Mouse (Mus musculus) testis, adult 2 months (tissue): ENCODE measurements around the gene Prrt2. TPM values are rescaled to one million over a fixed set of nuclear protein-coding genes. Genes with fewer than 3 reads are reported as not detected.

Experiments
- H3K27ac ChIP-seq: fragments of 200-500 bp; 2 replicates; pipeline ENCODE4 v1.5.1; 2012; ENCODE audit warnings: low read depth, low read length; ENCODE audit not compliant: control insufficient read depth, insufficient read depth
- H3K27me3 ChIP-seq: fragments of 200-500 bp; 2 replicates; pipeline ENCODE4 v1.6.1; 2012; ENCODE audit warnings: mild to moderate bottlenecking, low read length, moderate library complexity; ENCODE audit not compliant: control insufficient read depth, insufficient read depth
- H3K36me3 ChIP-seq: fragments of 200-500 bp; 2 replicates; pipeline ENCODE4 v1.6.1; 2012; ENCODE audit warnings: mild to moderate bottlenecking, low read length; ENCODE audit not compliant: control insufficient read depth, insufficient read depth
- H3K4me1 ChIP-seq: fragments of 200-500 bp; 2 replicates; pipeline ENCODE4 v1.6.1; 2012; ENCODE audit warnings: low read length; ENCODE audit not compliant: control insufficient read depth, insufficient read depth
- H3K4me3 ChIP-seq: fragments of 200-500 bp; 2 replicates; pipeline ENCODE4 v1.5.1; 2012; ENCODE audit warnings: low read depth, mild to moderate bottlenecking, low read length, moderate library complexity, mixed read lengths; ENCODE audit not compliant: control insufficient read depth
- CTCF ChIP-seq: fragments of 200-500 bp; IDR thresholded peaks from 2 replicates; pipeline ENCODE4 v1.5.1; 2012; ENCODE audit warnings: low read depth, mild to moderate bottlenecking, inconsistent platforms, low read length, moderate library complexity; ENCODE audit not compliant: control insufficient read depth, insufficient read depth, insufficient replicate concordance
- POLR2A ChIP-seq: fragments of 200-500 bp; IDR thresholded peaks from 2 replicates; pipeline ENCODE4 v1.6.1; 2012; ENCODE audit warnings: low read depth, mild to moderate bottlenecking, inconsistent platforms, low read length, moderate library complexity; ENCODE audit not compliant: control insufficient read depth
- polyA plus RNA-seq: library from polyadenylated mRNA; depleted of rRNA; stranded (reverse); fragments of >200 nt; gene quantifications from 2 replicates; pipeline ENCODE4 v1.2.3, GENCODE M21; 2012

The Prrt2 gene
- polyA plus RNA-seq, 1 experiment: 3.4 TPM

DNA sequence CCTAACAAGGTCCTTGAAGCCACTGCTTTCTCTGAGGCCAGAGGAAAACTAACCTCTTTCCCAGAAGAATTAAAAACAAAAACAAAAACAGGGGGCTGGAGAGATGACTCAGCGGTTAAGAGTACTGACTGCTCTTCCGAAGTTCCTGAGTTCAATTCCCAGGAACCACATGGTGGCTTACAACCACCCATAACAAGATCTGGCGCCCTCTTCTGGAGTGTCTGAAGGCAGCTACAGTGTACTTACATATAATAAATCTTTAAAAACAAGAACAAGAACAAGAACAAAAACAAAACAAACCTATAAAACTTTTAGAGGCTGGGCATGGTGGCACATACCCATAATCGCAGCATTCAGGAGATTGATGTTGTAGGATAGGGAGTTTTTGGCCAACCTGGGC, 24.6 kb downstream of the Prrt2 start:
- H3K4me1 ChIP-seq: peaks cover 2% of the 10 kb centered on the region; the same call in 1 of the 2 replicates
- no peaks in the 10 kb centered on the region for H3K27me3 ChIP-seq
- H3K27ac ChIP-seq: no peak overlapping the region
- no peak for TF ChIP-seq CTCF
- TF ChIP-seq POLR2A: no peak
- H3K36me3 ChIP-seq: no peaks in the 10 kb centered on the region
- H3K4me3 ChIP-seq: no peak overlapping the region

DNA sequence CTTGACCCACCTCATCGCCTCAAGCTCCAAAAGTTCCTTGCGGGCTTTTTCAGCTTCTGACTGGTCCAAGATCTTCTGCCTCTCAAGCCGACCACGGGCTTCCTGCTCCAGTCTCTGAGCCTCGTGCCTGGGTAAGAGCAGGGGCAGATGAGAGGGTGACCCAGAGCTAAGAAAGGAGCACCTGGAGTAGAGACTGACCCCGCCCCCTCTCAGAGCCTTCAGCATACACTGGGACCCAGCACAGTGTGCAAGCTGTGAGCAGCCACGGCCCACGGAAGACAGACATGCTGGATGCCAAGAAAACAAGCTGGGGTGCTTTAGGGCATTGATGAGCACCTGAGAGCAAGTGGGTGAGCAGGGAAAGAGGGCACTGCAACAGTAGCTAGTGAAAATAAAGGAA, 32.2 kb downstream of the Prrt2 start:
- Histone ChIP-seq H3K4me1 (no peaks in the 10 kb centered on the region), H3K4me3 (no peak overlapping the region), H3K27me3 (no peaks in the 10 kb centered on the region), H3K36me3 (no peaks in the 10 kb centered on the region), H3K27ac (no peak overlapping the region)
- TF ChIP-seq POLR2A (no peak), CTCF (no peak)

DNA sequence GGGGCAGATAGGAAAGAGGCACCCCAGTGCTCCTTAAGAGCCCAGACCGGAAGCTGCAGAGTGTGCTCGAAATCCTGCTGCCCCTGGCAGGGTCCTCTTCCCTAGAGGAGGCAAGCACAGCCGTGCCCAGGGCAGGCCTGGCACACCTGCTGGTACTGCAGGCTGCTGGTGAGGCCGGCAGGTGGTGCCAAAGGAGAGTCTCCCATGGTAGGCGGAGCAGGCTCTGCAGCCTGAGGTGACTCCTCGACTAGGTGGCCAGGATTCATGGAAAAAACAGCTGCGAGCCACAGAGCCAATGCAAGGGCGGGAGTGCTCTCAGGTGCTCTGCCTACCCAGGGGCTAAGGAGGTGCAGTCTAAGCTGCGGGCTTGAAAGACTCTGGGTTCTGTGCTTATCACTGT, 34.7 kb downstream of the Prrt2 start:
- Histone ChIP-seq H3K27ac (no peak overlapping the region), H3K4me3 (no peak overlapping the region), H3K4me1 (no peaks in the 10 kb centered on the region; the same call in 1 of the 2 replicates), H3K36me3 (no peaks in the 10 kb centered on the region), H3K27me3 (no peaks in the 10 kb centered on the region)
- peak; percentile 42; the same call in 1 of the 2 replicates for TF ChIP-seq CTCF
- TF ChIP-seq POLR2A: no peak

DNA sequence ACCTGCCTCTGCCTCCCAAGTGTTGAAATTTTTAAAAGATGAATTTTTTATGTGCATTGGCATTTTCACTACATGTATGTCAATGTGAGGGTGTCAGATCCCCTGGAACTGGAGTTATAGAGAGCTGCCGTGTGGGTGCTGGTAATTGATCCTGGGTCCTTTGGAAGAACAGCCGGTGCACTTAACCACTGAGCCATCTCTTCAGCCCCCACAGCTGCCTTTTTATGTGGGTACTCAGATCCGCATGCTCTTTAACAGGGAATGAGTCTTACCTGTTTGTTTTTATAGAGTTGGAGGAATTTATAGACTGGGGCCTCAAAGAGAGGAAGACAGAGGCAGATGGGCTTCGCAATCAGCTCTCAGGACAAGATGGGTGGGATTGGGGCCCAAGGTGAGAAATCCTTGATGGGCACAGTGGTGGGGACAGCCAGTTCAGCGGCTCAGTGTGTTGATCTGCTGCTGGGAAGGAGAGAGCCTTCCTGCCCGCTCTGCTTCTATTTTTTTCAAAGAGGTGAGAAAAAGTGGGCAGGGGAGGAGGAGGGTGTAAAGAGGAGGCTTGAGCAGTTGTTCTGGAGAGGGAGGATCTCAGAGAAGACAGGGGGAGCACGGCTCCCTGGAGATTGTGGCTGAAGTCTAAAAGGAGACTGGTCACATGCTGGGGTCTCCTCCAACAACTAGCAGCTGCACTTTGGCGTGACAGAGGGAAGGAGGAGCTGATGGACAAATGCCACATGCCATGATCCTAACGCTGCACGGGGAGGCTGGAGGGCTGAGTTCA, 36.2 kb downstream of the Prrt2 start:
- H3K36me3 ChIP-seq: no peaks in the 10 kb centered on the region
- no peaks in the 10 kb centered on the region; the same call in 1 of the 2 replicates for H3K4me1 ChIP-seq
- no peaks in the 10 kb centered on the region for H3K27me3 ChIP-seq
- no peak overlapping the region for H3K27ac ChIP-seq
- TF ChIP-seq CTCF (no peak), POLR2A (no peak)
- H3K4me3 ChIP-seq: no peak overlapping the region

DNA sequence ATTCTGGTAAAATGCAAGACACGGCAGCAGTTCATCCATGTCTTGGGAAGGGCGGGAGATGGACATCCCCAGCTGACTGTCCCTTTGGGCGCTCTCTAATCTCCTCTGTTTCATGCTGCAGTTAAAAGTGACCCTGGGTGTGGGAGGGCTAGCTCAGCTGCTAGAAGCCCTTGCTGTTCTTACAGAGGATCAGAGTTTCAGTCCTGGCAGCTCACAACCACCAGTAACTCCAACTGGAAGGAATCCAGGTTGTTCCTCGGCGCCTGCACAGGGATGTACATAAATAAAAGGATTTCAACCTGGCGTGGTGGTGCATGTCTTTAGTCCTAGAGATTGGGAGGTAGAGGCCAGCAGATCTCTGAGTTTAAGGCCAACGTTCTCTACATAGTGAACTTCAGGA, 37.9 kb downstream of the Prrt2 start:
- no peak for TF ChIP-seq CTCF
- no peak for TF ChIP-seq POLR2A
- Histone ChIP-seq H3K27me3 (no peaks in the 10 kb centered on the region), H3K4me1 (no peaks in the 10 kb centered on the region; the same call in 1 of the 2 replicates), H3K27ac (no peak overlapping the region), H3K4me3 (no peak overlapping the region), H3K36me3 (no peaks in the 10 kb centered on the region)

DNA sequence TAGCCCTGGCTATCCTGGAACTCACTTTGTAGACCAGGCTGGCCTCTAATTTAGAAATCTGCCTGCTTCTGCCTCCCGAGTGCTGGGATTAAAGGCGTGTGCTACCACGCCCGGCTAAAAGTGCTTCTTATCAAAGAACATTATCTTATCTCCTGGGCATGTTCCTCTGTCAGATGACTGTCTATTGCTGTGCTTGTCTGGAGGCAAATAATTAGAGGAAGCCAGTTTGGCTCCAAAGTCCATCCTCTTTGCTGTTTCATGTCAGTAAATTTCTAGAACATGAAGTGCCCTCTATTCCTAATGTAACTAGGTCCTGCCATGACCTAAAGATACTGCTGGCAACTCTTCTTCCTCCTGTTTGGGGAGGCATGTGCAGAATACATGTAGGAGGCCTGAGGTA, 39.0 kb downstream of the Prrt2 start:
- Histone ChIP-seq H3K4me3 (no peak overlapping the region), H3K36me3 (no peaks in the 10 kb centered on the region), H3K27ac (no peak overlapping the region), H3K4me1 (no peaks in the 10 kb centered on the region; the same call in none of the 2 replicates), H3K27me3 (no peaks in the 10 kb centered on the region)
- no peak for TF ChIP-seq POLR2A
- no peak for TF ChIP-seq CTCF

DNA sequence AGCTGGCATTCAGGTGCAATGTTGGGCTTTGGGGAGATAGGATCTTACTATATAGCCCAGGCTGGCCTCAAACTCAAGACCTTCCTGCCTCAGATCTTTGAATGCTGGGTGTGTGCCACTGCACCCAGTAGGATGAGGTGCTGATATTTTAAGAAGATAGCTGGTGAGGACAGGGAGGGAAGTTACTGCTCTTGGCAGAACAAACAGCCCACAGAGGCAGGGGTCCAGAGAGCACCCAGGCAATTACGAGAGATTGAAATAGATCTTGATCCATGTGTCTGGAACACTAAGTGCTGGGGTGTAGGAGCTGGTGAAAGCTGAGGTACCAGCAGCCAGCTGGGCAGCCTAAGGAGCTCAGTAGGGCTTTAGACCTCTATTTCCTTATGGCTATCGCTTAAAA, 39.4 kb downstream of the Prrt2 start:
- peaks cover 3% of the 10 kb centered on the region for H3K4me1 ChIP-seq
- H3K27ac ChIP-seq: no peak overlapping the region
- no peaks in the 10 kb centered on the region for H3K36me3 ChIP-seq
- H3K4me3 ChIP-seq: no peak overlapping the region
- no peak for TF ChIP-seq POLR2A
- H3K27me3 ChIP-seq: no peaks in the 10 kb centered on the region
